Mouse (Mus musculus) mature B cell (primary cell): ENCODE measurements around the gene Zfp64.

Source experiments
- in situ Hi-C: fragments of 300-500 bp; cut with MboI; formaldehyde crosslinking; loops from 2 replicates; pipeline ENCODE4 v1.14.3; 2019

Gene Zfp64

GRCm38 (mm10) chr2:168848553-168848952 is 106.8 kb downstream of the Zfp64 start:
- in situ Hi-C loops: no loop called here

GRCm38 (mm10) chr2:168846180-168846720 is 109.1 kb downstream of the Zfp64 start:
- in situ Hi-C loops: no loop called here
